Mouse (Mus musculus): Measurements from ENCODE around the gene Mylip. TPM values are rescaled to one million over a fixed set of nuclear protein-coding genes. Genes with fewer than 3 reads are reported as not detected.

The Mylip gene
- polyA plus RNA-seq, 1 experiment, result 15.3 TPM

Other genes starting within 250 kb of the Mylip start
- 63.8 and 66.3 TPM in 2 replicates for gene Gmpr, start 117.7 kb downstream of the Mylip start, polyA plus RNA-seq (2012; rRNA removed)

All from frontal cortex, adult 2 months (tissue).